ENCODE assay signal across 8 mouse cellular contexts in the genomic region with DNA sequence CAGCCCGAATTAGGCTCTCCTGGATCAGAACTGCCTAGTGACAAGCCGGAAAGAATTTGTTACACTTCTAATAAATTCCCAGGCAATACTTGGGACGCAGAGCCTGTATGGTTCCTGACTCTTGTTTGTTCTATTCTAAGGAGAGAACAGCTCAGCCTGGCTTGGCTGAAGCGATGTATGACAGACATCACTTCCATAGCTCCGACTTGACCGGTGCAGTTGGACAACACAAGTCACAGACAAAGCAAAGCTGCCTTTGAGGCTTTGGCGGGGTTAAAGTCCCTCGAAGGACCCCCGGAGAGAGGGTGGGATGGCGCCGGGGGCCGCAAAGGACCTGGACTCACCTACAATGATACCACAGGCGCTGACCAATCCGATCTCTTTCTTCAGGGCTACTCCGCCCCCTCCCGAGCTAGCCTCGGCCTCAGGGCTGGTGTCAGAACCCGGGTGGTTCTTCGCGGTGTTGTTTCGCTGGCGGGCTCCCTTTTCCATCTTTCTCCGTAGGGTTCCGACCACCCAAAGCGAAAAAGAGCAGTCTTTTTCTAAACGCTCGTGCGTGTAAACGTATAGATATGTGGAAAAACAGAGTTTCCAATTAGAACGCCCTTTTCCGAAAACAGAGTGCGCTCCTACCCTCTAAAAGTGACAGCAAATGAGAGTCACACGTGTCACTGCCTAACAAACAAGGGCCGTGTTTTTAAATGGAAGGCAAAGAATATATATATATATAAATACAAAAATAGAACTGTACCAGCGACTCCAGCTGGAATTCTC. TPM values are rescaled to one million over a fixed set of nuclear protein-coding genes. Genes with fewer than 3 reads are reported as not detected.
DNase-seq lines count a peak whose midpoint lies in the region; ATAC-seq and TF ChIP-seq lines count a peak whose summit lies in the region.

No protein-coding gene starts in this region.

- no peak for TF ChIP-seq POLR2A in ES-Bruce4 (IDR thresholded peaks at IDR 0.05; ENCODE audit: insufficient read depth, low read length)
- TF ChIP-seq POLR2A in bone marrow, adult 2 months (IDR thresholded peaks at IDR 0.05; ENCODE audit: borderline replicate concordance, control insufficient read depth, low read depth, low read length): no peak; the same call in 1 of the 2 replicates

- no peak for TF ChIP-seq CTCF in ES-Bruce4 (IDR thresholded peaks at IDR 0.05; ENCODE audit: low read depth, low read length)
- TF ChIP-seq CTCF in bone marrow, adult 2 months (IDR thresholded peaks at IDR 0.05; ENCODE audit: control insufficient read depth, insufficient read depth, low read length): no peak
- no peak for TF ChIP-seq CTCF in liver, embryonic 14.5 days (IDR thresholded peaks at IDR 0.05; ENCODE audit: low read depth)

- WGBS in bone marrow, adult 2 months: 4% methylated on average over 35 of the region's 35 CpGs
- WGBS in forebrain, embryonic 11.5 days: 3% methylated on average over 35 of the region's 35 CpGs
- 3% methylated on average over 35 of the region's 35 CpGs for WGBS in heart, embryonic 16.5 days
- WGBS in liver, embryonic 14.5 days (ENCODE audit: insufficient replicate concordance): 4% methylated on average over 35 of the region's 35 CpGs

- no peaks in the 10 kb centered on the region for H3K4me1 ChIP-seq in ES-Bruce4 (ENCODE audit: control insufficient read depth, insufficient read depth, low read length)
- H3K4me1 ChIP-seq in bone marrow, adult 2 months (ENCODE audit: control insufficient read depth, insufficient read depth, low read length): no peaks in the 10 kb centered on the region; the same call in 1 of the 2 replicates
- H3K4me1 ChIP-seq in forebrain, embryonic 11.5 days (replicated peaks; ENCODE audit: control insufficient read depth, insufficient read depth, low read length): no peaks in the 10 kb centered on the region
- H3K4me1 ChIP-seq in heart, embryonic 16.5 days (ENCODE audit: control insufficient read depth, insufficient read depth, low read length): peaks cover 4% of the 10 kb centered on the region
- no peaks in the 10 kb centered on the region; a peak in 1 of 4 replicates for H3K4me1 ChIP-seq in liver, embryonic 14.5 days (replicated peaks; ENCODE audit: control insufficient read depth in 2 of 2, insufficient read depth in 2 of 2, low read length in 1 of 2)

- H3K27ac ChIP-seq in ES-Bruce4 (ENCODE audit: insufficient read depth, low read length): no peak overlapping the region
- H3K27ac ChIP-seq in bone marrow, adult 2 months (ENCODE audit: control insufficient read depth, insufficient read depth, low read depth, low read length, poor library complexity): peak overlapping the region; percentile 24; the same call in 1 of the 2 replicates
- no peak overlapping the region for H3K27ac ChIP-seq in forebrain, embryonic 11.5 days (ENCODE audit: low read depth, low read length)
- 0 out of 2 replicates have a peak overlapping the region, but pooled peaks have one; percentile 32 for H3K27ac ChIP-seq in heart, embryonic 16.5 days (ENCODE audit: low read length)
- no peak overlapping the region for H3K27ac ChIP-seq in liver, embryonic 14.5 days

- ATAC-seq in forebrain, embryonic 11.5 days (replicated peaks; ENCODE audit: low FRiP score): peak; percentile 49; the same call in 1 of the 2 replicates
- peak; percentile 64; the same call in 1 of the 2 replicates for ATAC-seq in heart, embryonic 16.5 days (replicated peaks; ENCODE audit: extremely low read depth, insufficient read depth, low FRiP score)
- ATAC-seq in liver, embryonic 14.5 days (ENCODE audit: insufficient read depth): no peak

- TF ChIP-seq EP300 in ES-Bruce4 (IDR thresholded peaks at IDR 0.05; ENCODE audit: insufficient read depth, low read depth, low read length): no peak
- TF ChIP-seq EP300 in liver, embryonic 14.5 days (IDR thresholded peaks at IDR 0.05; ENCODE audit: low read depth): no peak

- H3K9ac ChIP-seq in ES-Bruce4 (ENCODE audit: low read depth, poor library complexity, severe bottlenecking): peak overlapping the region; percentile 0; the same call in 1 of the 2 replicates
- peak overlapping the region; percentile 43 for H3K9ac ChIP-seq in forebrain, embryonic 11.5 days (ENCODE audit: low read length)
- H3K9ac ChIP-seq in heart, embryonic 16.5 days (ENCODE audit: low read length): peak overlapping the region; percentile 58
- H3K9ac ChIP-seq in liver, embryonic 14.5 days (replicated peaks): no peak overlapping the region

- no peaks in the 10 kb centered on the region for H3K36me3 ChIP-seq in ES-Bruce4 (ENCODE audit: control insufficient read depth, insufficient read depth, low read length, poor library complexity, severe bottlenecking)
- H3K36me3 ChIP-seq in forebrain, embryonic 11.5 days (ENCODE audit: control insufficient read depth, insufficient read depth, low read length): no peaks in the 10 kb centered on the region
- no peaks in the 10 kb centered on the region for H3K36me3 ChIP-seq in heart, embryonic 16.5 days (ENCODE audit: control insufficient read depth, insufficient read depth)
- no peaks in the 10 kb centered on the region for H3K36me3 ChIP-seq in liver, embryonic 14.5 days (replicated peaks; ENCODE audit: control insufficient read depth, insufficient read depth, low read depth)

- H3K4me3 ChIP-seq in ES-Bruce4 (ENCODE audit: low read depth, low read length): peak overlapping the region; percentile 47
- peak overlapping the region; percentile 41 for H3K4me3 ChIP-seq in bone marrow, adult 2 months (replicated peaks; ENCODE audit: control insufficient read depth, low read depth, low read length)
- peak overlapping the region; percentile 47 for H3K4me3 ChIP-seq in forebrain, embryonic 11.5 days (ENCODE audit: low read depth, low read length)
- peak overlapping the region; percentile 72 for H3K4me3 ChIP-seq in heart, embryonic 16.5 days (ENCODE audit: low read length)
- peak overlapping the region; percentile 53 to 54 for H3K4me3 ChIP-seq in liver, embryonic 14.5 days (ENCODE audit: insufficient read depth in 1 of 2, low read depth in 2 of 2, low read length in 2 of 2)

- peak overlapping the region; percentile 63 for H3K4me2 ChIP-seq in forebrain, embryonic 11.5 days (ENCODE audit: low read depth, low read length, severe bottlenecking)
- H3K4me2 ChIP-seq in heart, embryonic 16.5 days (ENCODE audit: low read depth, low read length): peak overlapping the region; percentile 99
- peak overlapping the region; percentile 70 for H3K4me2 ChIP-seq in liver, embryonic 14.5 days (ENCODE audit: low read depth)

- peak; percentile 68 for DNase-seq in forebrain, embryonic 11.5 days (ENCODE audit: low spot score)
- peak; percentile 78 for DNase-seq in kidney, postnatal 10 days
- no peak for DNase-seq in liver, embryonic 14.5 days (ENCODE audit: low read depth in 3 of 3, low spot score in 3 of 3)
- peak; percentile 62 for DNase-seq in neural tube, embryonic 10.5 days (ENCODE audit: extremely low spot score, low spot score)
- peak; percentile 55 for DNase-seq in urinary bladder, adult 2 months (ENCODE audit: low spot score)

- H3K9me3 ChIP-seq in ES-Bruce4 (replicated peaks; ENCODE audit: control insufficient read depth, insufficient read depth, low read length, poor library complexity, severe bottlenecking): no peaks in the 10 kb centered on the region
- no peaks in the 10 kb centered on the region for H3K9me3 ChIP-seq in forebrain, embryonic 11.5 days (ENCODE audit: control insufficient read depth, low read length)
- no peaks in the 10 kb centered on the region for H3K9me3 ChIP-seq in heart, embryonic 16.5 days (replicated peaks; ENCODE audit: control insufficient read depth, low read length)
- H3K9me3 ChIP-seq in liver, embryonic 14.5 days (ENCODE audit: control insufficient read depth, low read length): no peaks in the 10 kb centered on the region

- H3K27me3 ChIP-seq in ES-Bruce4 (ENCODE audit: control insufficient read depth, insufficient read depth, low read length, poor library complexity, severe bottlenecking): 0 out of 2 replicates have a peak, but pooled peaks cover 4% of the 10 kb centered on the region
- H3K27me3 ChIP-seq in forebrain, embryonic 11.5 days (ENCODE audit: control insufficient read depth, insufficient read depth, low read length): peaks cover 21% of the 10 kb centered on the region; the same call in 1 of the 2 replicates
- peaks cover 4% of the 10 kb centered on the region; the same call in 1 of the 2 replicates for H3K27me3 ChIP-seq in heart, embryonic 16.5 days (ENCODE audit: control insufficient read depth, insufficient read depth, low read length)
- peaks cover 40% of the 10 kb centered on the region for H3K27me3 ChIP-seq in liver, embryonic 14.5 days (ENCODE audit: control insufficient read depth, insufficient read depth, low read length)

RNA-seq across cellular contexts. Expression of gene Slc7a8, which starts 0.7 kb away (rescaled TPM):
- 2.0 and 2.3 TPM in 2 replicates for polyA plus RNA-seq in ES-Bruce4 (2011; ENCODE audit: insufficient read depth, insufficient read length, low read depth, missing spikeins)
- 2.6 and 4.5 TPM in 2 replicates for polyA plus RNA-seq in bone marrow, adult 2 months (2011; ENCODE audit: insufficient read depth, insufficient read length, low replicate concordance, missing spikeins)
- 1.5 and 2.1 TPM in 2 replicates for polyA plus RNA-seq in forebrain, embryonic 11.5 days (2014; fragmentation: Nextera tagmentation; extraction: Ambion mirVana)
- polyA plus RNA-seq in heart, embryonic 16.5 days (2015; fragmentation: Nextera tagmentation; extraction: Ambion mirVana): 3.2 and 4.0 TPM in 2 replicates
- polyA plus RNA-seq in liver, embryonic 14.5 days (2012; rRNA removed): 3.3 and 3.6 TPM in 2 replicates
- polyA plus RNA-seq in liver, embryonic 14.5 days (2014; fragmentation: Nextera tagmentation; extraction: Ambion mirVana): 3.7 and 3.9 TPM in 2 replicates
- polyA plus RNA-seq in urinary bladder, adult 2 months (2012; rRNA removed): 20.0 and 27.4 TPM in 2 replicates

RNA-seq across cellular contexts. Expression of gene Rnf212b, which starts 32.9 kb away (rescaled TPM):
- polyA plus RNA-seq in ES-Bruce4 (2011; ENCODE audit: insufficient read depth, insufficient read length, low read depth, missing spikeins): 0.66 and 1.5 TPM in 2 replicates
- polyA plus RNA-seq in bone marrow, adult 2 months (2011; ENCODE audit: insufficient read depth, insufficient read length, low replicate concordance, missing spikeins): not detected in 2 replicates
- not detected in 2 replicates for polyA plus RNA-seq in forebrain, embryonic 11.5 days (2014; fragmentation: Nextera tagmentation; extraction: Ambion mirVana)
- polyA plus RNA-seq in heart, embryonic 16.5 days (2015; fragmentation: Nextera tagmentation; extraction: Ambion mirVana): not detected in 2 replicates
- polyA plus RNA-seq in liver, embryonic 14.5 days (2012; rRNA removed): not detected in 2 replicates
- polyA plus RNA-seq in liver, embryonic 14.5 days (2014; fragmentation: Nextera tagmentation; extraction: Ambion mirVana): not detected in 2 replicates
- 0.06 and 0.08 TPM in 2 replicates for polyA plus RNA-seq in urinary bladder, adult 2 months (2012; rRNA removed)

Comparison
In these comparisons a context has a peak if more than half of its experiments do, and no peak if none do; other contexts are left out.
1. H3K27ac ChIP-seq: peak in bone marrow, adult 2 months (single experiment) and heart, embryonic 16.5 days (single experiment); none in ES-Bruce4 (single experiment), forebrain, embryonic 11.5 days (single experiment) and liver, embryonic 14.5 days (single experiment).
2. DNase-seq: peak in forebrain, embryonic 11.5 days (single experiment), kidney, postnatal 10 days (single experiment), neural tube, embryonic 10.5 days (single experiment) and urinary bladder, adult 2 months (single experiment); none in liver, embryonic 14.5 days (0 of 3).
3. Peak in every context shown above with its lines, with median percentiles within 50 percentile points of each other: H3K4me3 ChIP-seq and H3K4me2 ChIP-seq.